ENCODE assay signal across 8 mouse cellular contexts in genomic region chr7:44474419-44474818, GRCm38 (mm10). TPM values are rescaled to one million over a fixed set of nuclear protein-coding genes. Genes with fewer than 3 reads are reported as not detected.
DNase-seq lines count a peak whose midpoint lies in the region; ATAC-seq lines count a peak whose summit lies in the region.

No protein-coding gene starts in this region.

- intact Hi-C loops in heart, postnatal 10 days (cut with DNase I): no loop called here
- intact Hi-C loops in left cerebral cortex, postnatal 14 days (cut with DNase I): loop anchor here (2.0 kb wide), 1 partner anchor 20 kb away; no protein-coding TSS in a partner anchor

- H3K4me3 ChIP-seq in kidney, embryonic 15.5 days (replicated peaks): no peak overlapping the region
- H3K4me3 ChIP-seq in forebrain, embryonic 15.5 days: no peak overlapping the region

- H3K9me3 ChIP-seq in kidney, embryonic 15.5 days (replicated peaks): no peaks in the 10 kb centered on the region
- no peaks in the 10 kb centered on the region for H3K9me3 ChIP-seq in forebrain, embryonic 15.5 days

- H3K27me3 ChIP-seq in kidney, embryonic 15.5 days: peaks cover 62% of the 10 kb centered on the region
- peaks cover 12% of the 10 kb centered on the region for H3K27me3 ChIP-seq in forebrain, embryonic 15.5 days

- no peak overlapping the region for H3K9ac ChIP-seq in kidney, embryonic 15.5 days
- peak overlapping the region; percentile 3; the same call in 1 of the 2 replicates for H3K9ac ChIP-seq in forebrain, embryonic 15.5 days (replicated peaks)

- no peak overlapping the region for H3K4me2 ChIP-seq in kidney, embryonic 15.5 days
- H3K4me2 ChIP-seq in forebrain, embryonic 15.5 days (replicated peaks): no peak overlapping the region

- no peak overlapping the region for H3K27ac ChIP-seq in kidney, embryonic 15.5 days
- H3K27ac ChIP-seq in forebrain, embryonic 15.5 days (replicated peaks): peak overlapping the region; percentile 40

- 33% methylated on average over 4 of the region's 4 CpGs for WGBS in kidney, embryonic 15.5 days
- WGBS in forebrain, embryonic 15.5 days: 13% methylated on average over 4 of the region's 4 CpGs

- 0 out of 2 replicates have a peak, but pooled peaks cover 4% of the 10 kb centered on the region for H3K36me3 ChIP-seq in kidney, embryonic 15.5 days
- no peaks in the 10 kb centered on the region for H3K36me3 ChIP-seq in forebrain, embryonic 15.5 days

- peak; percentile 27; the same call in 1 of the 2 replicates for ATAC-seq in kidney, embryonic 15.5 days (replicated peaks; ENCODE audit: low FRiP score)
- ATAC-seq in forebrain, embryonic 15.5 days (replicated peaks): peak; percentile 65

- no peak for DNase-seq in kidney, adult 18-20 months
- peak; percentile 87 to 89 for DNase-seq in heart, postnatal 10 days
- DNase-seq in left cerebral cortex, postnatal 14 days (ENCODE audit: low spot score in 2 of 2): peak; percentile 53 to 77
- DNase-seq in retina, embryonic 14.5 days (ENCODE audit: low spot score): peak; percentile 66
- no peak for DNase-seq in urinary bladder, adult 18-20 months (ENCODE audit: low spot score in 2 of 2)
- DNase-seq in ovary, postnatal 36 days (ENCODE audit: low spot score): no peak

- peaks cover 16% of the 10 kb centered on the region; the same call in 1 of the 2 replicates for H3K4me1 ChIP-seq in kidney, embryonic 15.5 days
- peaks cover 31% of the 10 kb centered on the region for H3K4me1 ChIP-seq in forebrain, embryonic 15.5 days

RNA-seq across cellular contexts. Expression of gene Josd2, which starts 6.6 kb away (rescaled TPM):
- 72.5 and 78.9 TPM in 2 replicates for polyA plus RNA-seq in kidney, embryonic 15.5 days (2015; fragmentation: Nextera tagmentation; extraction: Ambion mirVana)
- 52.5 and 56.6 TPM in 2 replicates for polyA plus RNA-seq in forebrain, embryonic 15.5 days (2015; fragmentation: Nextera tagmentation; extraction: Ambion mirVana)
- 10 to 100 TPM; 70.3 to 79.0 TPM for total RNA-seq in heart, postnatal 10 days (2021)
- total RNA-seq in left cerebral cortex, postnatal 14 days (2021): 10 to 100 TPM; 60.6 to 63.2 TPM

RNA-seq across cellular contexts. Expression of gene Aspdh, which starts 9.2 kb away (rescaled TPM):
- 3.2 and 3.9 TPM in 2 replicates for polyA plus RNA-seq in kidney, embryonic 15.5 days (2015; fragmentation: Nextera tagmentation; extraction: Ambion mirVana)
- 4.3 and 5.8 TPM in 2 replicates for polyA plus RNA-seq in forebrain, embryonic 15.5 days (2015; fragmentation: Nextera tagmentation; extraction: Ambion mirVana)
- under 1 TPM; 0.79 to 0.93 TPM for total RNA-seq in heart, postnatal 10 days (2021)
- total RNA-seq in left cerebral cortex, postnatal 14 days (2021): 10 to 100 TPM; 11.2 to 13.4 TPM

RNA-seq across cellular contexts. Expression of gene Emc10, which starts 21.9 kb away (rescaled TPM):
- 113 and 120 TPM in 2 replicates for polyA plus RNA-seq in kidney, embryonic 15.5 days (2015; fragmentation: Nextera tagmentation; extraction: Ambion mirVana)
- 133 and 138 TPM in 2 replicates for polyA plus RNA-seq in forebrain, embryonic 15.5 days (2015; fragmentation: Nextera tagmentation; extraction: Ambion mirVana)
- total RNA-seq in heart, postnatal 10 days (2021): 100 to 1,000 TPM; 101 to 102 TPM
- 100 to 1,000 TPM; 145 to 164 TPM for total RNA-seq in left cerebral cortex, postnatal 14 days (2021)

RNA-seq across cellular contexts. Expression of gene Fam71e1, which starts 22.0 kb away (rescaled TPM):
- 14.3 and 16.5 TPM in 2 replicates for polyA plus RNA-seq in kidney, embryonic 15.5 days (2015; fragmentation: Nextera tagmentation; extraction: Ambion mirVana)
- polyA plus RNA-seq in forebrain, embryonic 15.5 days (2015; fragmentation: Nextera tagmentation; extraction: Ambion mirVana): 30.2 and 30.5 TPM in 2 replicates
- 1 to 10 TPM; 5.1 to 6.0 TPM for total RNA-seq in heart, postnatal 10 days (2021)
- total RNA-seq in left cerebral cortex, postnatal 14 days (2021): 10 to 100 TPM; 26.5 to 32.5 TPM

RNA-seq across cellular contexts. Expression of gene Lrrc4b, which starts 45.6 kb away (rescaled TPM):
- 0.36 and 0.44 TPM in 2 replicates for polyA plus RNA-seq in kidney, embryonic 15.5 days (2015; fragmentation: Nextera tagmentation; extraction: Ambion mirVana)
- polyA plus RNA-seq in forebrain, embryonic 15.5 days (2015; fragmentation: Nextera tagmentation; extraction: Ambion mirVana): 15.6 and 15.7 TPM in 2 replicates
- total RNA-seq in heart, postnatal 10 days (2021): 10 to 100 TPM; 28.3 to 39.0 TPM
- 100 to 1,000 TPM; 269 to 330 TPM for total RNA-seq in left cerebral cortex, postnatal 14 days (2021)

Comparison
In these comparisons a context has a peak if more than half of its experiments do, and no peak if none do; other contexts are left out.
1. DNase-seq: peak in heart, postnatal 10 days (2 of 2), left cerebral cortex, postnatal 14 days (2 of 2) and retina, embryonic 14.5 days (single experiment); none in kidney, adult 18-20 months (single experiment), urinary bladder, adult 18-20 months (0 of 2) and ovary, postnatal 36 days (single experiment).
2. RNA of gene Aspdh, which starts 9.2 kb away (total RNA-seq): 11.2 to 13.4 TPM in left cerebral cortex, postnatal 14 days; 0.79 to 0.93 TPM in heart, postnatal 10 days; every median in the first group is over 4 times any median in the second.